Mouse (Mus musculus) left cerebral cortex, postnatal 4 days (tissue): ENCODE data around the gene Srsf2. TPM values are rescaled to one million over a fixed set of nuclear protein-coding genes. Genes with fewer than 3 reads are reported as not detected.
"Not testable (repeated sequence)": the region's sequence is repeated elsewhere in the genome, so short reads cannot be mapped to it uniquely, and the experiment has no call there.

Experiments used
- DNase-seq: peaks from one replicate; pipeline ENCODE4 v3.0.0-alpha.2; 2022
- intact Hi-C: fragments of 180-260 bp; cut with DNase I; formaldehyde crosslinking; loops from one replicate; pipeline ENCODE4 v1.15.1; 2025
- total RNA-seq, 2 experiments: library from RNA; stranded (reverse); gene quantifications; 2 replicates each; pipeline ENCODE4 v1.2.3; 2021

Gene Srsf2
- 100 to 1,000 TPM; 268 to 270 TPM for total RNA-seq

- DNase-seq = peak; percentile 98
- intact Hi-C loops = no loop called here
Observed at GRCm38 (mm10) chr11:116852891-116853511, at the start of gene Srsf2. Gene Srsf2, minus strand, starts transcription at chr11:116853094.

GRCm38 (mm10) chr11:116902588-116902987 is 49.7 kb upstream of the Srsf2 start:
- intact Hi-C loops = not testable (repeated sequence)

GRCm38 (mm10) chr11:116899247-116899646 is 46.4 kb upstream of the Srsf2 start:
- DNase-seq = no peak
- intact Hi-C loops = no loop called here

More at GRCm38 (mm10) chr11:116902588-116902987, 49.7 kb upstream of the Srsf2 start:
- DNase-seq = not testable (repeated sequence)

GRCm38 (mm10) chr11:116895402-116895801 is 42.5 kb upstream of the Srsf2 start:
- DNase-seq = no peak
- intact Hi-C loops = no loop called here

GRCm38 (mm10) chr11:116893532-116894442 is 40.9 kb upstream of the Srsf2 start:
- no peak for DNase-seq
- intact Hi-C loops = no loop called here

GRCm38 (mm10) chr11:116887136-116887535 is 34.2 kb upstream of the Srsf2 start:
- intact Hi-C loops = loop anchor here (5.0 to 10.0 kb wide), 2 partner anchors 170 to 288 kb away; no protein-coding TSS in a partner anchor
- no peak for DNase-seq

- intact Hi-C loops = loop anchor here (5.0 to 10.0 kb wide), 2 partner anchors 172 to 289 kb away; no protein-coding TSS in a partner anchor
- DNase-seq = peak; percentile 84
Observed at GRCm38 (mm10) chr11:116885275-116886151, 32.6 kb upstream of the Srsf2 start.

GRCm38 (mm10) chr11:116884061-116884460 is 31.2 kb upstream of the Srsf2 start:
- no peak for DNase-seq
- intact Hi-C loops = loop anchor here (10.0 kb wide), 1 partner anchor 291 kb away; no protein-coding TSS in a partner anchor

- no peak for DNase-seq
Observed at GRCm38 (mm10) chr11:116882446-116882845, 29.6 kb upstream of the Srsf2 start.

GRCm38 (mm10) chr11:116881440-116881839 is 28.5 kb upstream of the Srsf2 start:
- intact Hi-C loops = loop anchor here (10.0 kb wide), 1 partner anchor 293 kb away; no protein-coding TSS in a partner anchor
- no peak for DNase-seq

More at GRCm38 (mm10) chr11:116882446-116882845, 29.6 kb upstream of the Srsf2 start:
- intact Hi-C loops = loop anchor here (10.0 kb wide), 1 partner anchor 292 kb away; no protein-coding TSS in a partner anchor

- peak; percentile 46 for DNase-seq
Observed at GRCm38 (mm10) chr11:116880839-116881238, 27.9 kb upstream of the Srsf2 start.

GRCm38 (mm10) chr11:116878454-116878853 is 25.6 kb upstream of the Srsf2 start:
- peak; percentile 16 for DNase-seq
- intact Hi-C loops = no loop called here

More at GRCm38 (mm10) chr11:116880839-116881238, 27.9 kb upstream of the Srsf2 start:
- intact Hi-C loops = loop anchor here (10.0 kb wide), 1 partner anchor 294 kb away; no protein-coding TSS in a partner anchor

- no peak for DNase-seq
- intact Hi-C loops = no loop called here
Observed at GRCm38 (mm10) chr11:116873987-116874386, 21.1 kb upstream of the Srsf2 start.

- no peak for DNase-seq
- intact Hi-C loops = no loop called here
Observed at GRCm38 (mm10) chr11:116871538-116871937, 18.6 kb upstream of the Srsf2 start.

- no peak for DNase-seq
- intact Hi-C loops = no loop called here
Observed at GRCm38 (mm10) chr11:116869641-116870040, 16.7 kb upstream of the Srsf2 start.

GRCm38 (mm10) chr11:116869223-116869622 is 16.3 kb upstream of the Srsf2 start:
- DNase-seq = no peak
- intact Hi-C loops = no loop called here

- no peak for DNase-seq
- intact Hi-C loops = no loop called here
Observed at GRCm38 (mm10) chr11:116868129-116868528, 15.2 kb upstream of the Srsf2 start.

GRCm38 (mm10) chr11:116865945-116866585 is 13.2 kb upstream of the Srsf2 start:
- intact Hi-C loops = no loop called here
- DNase-seq = no peak

- no peak for DNase-seq
- intact Hi-C loops = no loop called here
Observed at GRCm38 (mm10) chr11:116864444-116864843, 11.6 kb upstream of the Srsf2 start.
